Mouse (Mus musculus) olfactory bulb, adult 2 months (tissue): ENCODE measurements around the gene Muc13. TPM values are rescaled to one million over a fixed set of nuclear protein-coding genes. Genes with fewer than 3 reads are reported as not detected.

Experiments used
- H3K27ac ChIP-seq: fragments of 200-500 bp; 2 replicates; pipeline ENCODE4 v1.5.1; 2012; ENCODE audit warnings: low read depth, low read length; ENCODE audit not compliant: insufficient read depth
- H3K4me1 ChIP-seq: fragments of 200-500 bp; 2 replicates; pipeline ENCODE4 v1.6.1; 2012; ENCODE audit warnings: low read length; ENCODE audit not compliant: control insufficient read depth, insufficient read depth
- H3K4me3 ChIP-seq: fragments of 200-500 bp; 2 replicates; pipeline ENCODE4 v1.5.1; 2012; ENCODE audit warnings: mild to moderate bottlenecking, low read depth, low read length, moderate library complexity; ENCODE audit not compliant: insufficient read depth
- CTCF ChIP-seq: fragments of 200-500 bp; IDR thresholded peaks from 2 replicates; pipeline ENCODE4 v1.5.1; 2012; ENCODE audit warnings: low read depth, mild to moderate bottlenecking, low read length, moderate library complexity; ENCODE audit not compliant: insufficient read depth
- POLR2A ChIP-seq: fragments of 200-500 bp; IDR thresholded peaks from 2 replicates; pipeline ENCODE4 v1.6.1; 2012; ENCODE audit warnings: mild to moderate bottlenecking, low read depth, low read length, moderate library complexity; ENCODE audit not compliant: insufficient read depth
- WGBS: fragments of 180-500 bp; shearing (Covaris S2); methylation state at CpG from one replicate; pipeline ENCODE4 v1.1.7; 2018; 5-methylcytosine and 5-hydroxymethylcytosine counted together
- polyA plus RNA-seq: library from polyadenylated mRNA; stranded (reverse); fragments of >200 nt; gene quantifications from 2 replicates; pipeline ENCODE4 v1.2.4, GENCODE M21; 2012; ENCODE audit warnings: low replicate concordance; ENCODE audit not compliant: missing spikeins, insufficient read depth, insufficient read length

Gene Muc13
- polyA plus RNA-seq, 1 experiment, result not detected

DNA sequence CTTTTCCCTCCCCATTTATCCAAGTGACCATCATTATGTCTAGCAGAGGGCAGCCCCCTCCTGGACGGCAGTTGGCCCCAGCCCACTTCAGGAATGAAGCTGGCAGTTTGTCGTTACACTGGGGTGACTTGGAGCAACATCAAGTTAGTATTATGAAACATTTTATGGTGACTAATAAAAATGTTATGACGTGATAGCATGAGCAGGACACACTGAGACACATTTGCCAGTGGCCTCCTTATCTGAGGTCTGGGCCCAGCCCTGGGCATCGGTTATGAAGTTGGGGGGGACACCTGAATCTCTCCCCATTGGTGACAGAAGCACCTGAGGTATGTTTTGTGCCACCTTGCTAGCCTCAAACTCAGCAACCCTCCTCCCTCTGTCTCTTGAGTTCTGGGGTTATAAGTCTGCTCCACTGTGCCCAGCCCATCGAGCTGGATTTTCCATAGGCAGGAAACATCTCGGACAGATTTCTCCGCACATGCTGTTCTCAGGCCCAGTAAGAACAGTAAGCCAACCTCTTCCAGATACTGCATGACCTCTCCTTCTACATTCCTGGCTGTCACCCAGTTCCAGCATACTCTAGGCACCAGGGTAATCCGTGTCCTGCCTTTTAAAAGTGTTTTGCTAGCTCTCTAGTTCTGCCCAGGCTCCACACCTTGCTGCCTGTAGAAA lies 40.8 kb upstream of the Muc13 start:
- WGBS, result 86% methylated on average over 8 of the region's 8 CpGs
- Histone ChIP-seq H3K4me3 (no peak overlapping the region), H3K27ac (no peak overlapping the region), H3K4me1 (0 out of 2 replicates have a peak, but pooled peaks cover 9% of the 10 kb centered on the region)
- TF ChIP-seq POLR2A (no peak), CTCF (no peak)

GRCm38 (mm10) chr16:33755293-33755692 lies 38.5 kb upstream of the Muc13 start:
- 54% methylated on average over 8 of the region's 8 CpGs for WGBS
- 0 out of 2 replicates have a peak overlapping the region, but pooled peaks have one; percentile 0 for H3K4me3 ChIP-seq
- TF ChIP-seq POLR2A, result no peak
- TF ChIP-seq CTCF, result no peak
- 0 out of 2 replicates have a peak, but pooled peaks cover 9% of the 10 kb centered on the region for H3K4me1 ChIP-seq
- no peak overlapping the region for H3K27ac ChIP-seq

- TF ChIP-seq POLR2A, result no peak
- 63% methylated on average over 16 of the region's 16 CpGs for WGBS
- H3K4me3 ChIP-seq, result no peak overlapping the region
- H3K4me1 ChIP-seq, result peaks cover 9% of the 10 kb centered on the region; the same call in 1 of the 2 replicates
- no peak overlapping the region for H3K27ac ChIP-seq
Observed at GRCm38 (mm10) chr16:33755961-33756360, 37.9 kb upstream of the Muc13 start.

DNA sequence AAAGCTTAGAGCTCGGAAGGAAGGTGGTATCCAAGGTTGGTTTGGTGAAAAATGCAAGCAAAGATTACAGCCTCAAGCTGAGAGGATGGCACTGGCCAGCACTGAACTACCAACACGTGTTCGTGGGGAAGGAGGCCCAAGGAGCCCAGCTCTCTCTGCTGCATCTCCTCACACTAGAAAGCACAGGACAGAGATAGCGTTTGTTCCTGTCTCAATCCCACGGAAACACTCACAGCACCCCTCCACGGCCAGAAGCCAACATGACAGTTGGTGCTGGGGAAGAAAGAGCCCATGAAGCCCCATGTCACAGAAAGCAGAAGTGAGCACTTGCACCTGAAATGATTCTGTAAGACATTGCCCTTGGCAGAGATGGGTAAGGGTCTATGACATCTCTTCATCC lies 37.4 kb upstream of the Muc13 start:
- 58% methylated on average over 6 of the region's 6 CpGs for WGBS
- no peak for TF ChIP-seq CTCF
- Histone ChIP-seq H3K27ac (no peak overlapping the region), H3K4me3 (no peak overlapping the region), H3K4me1 (peaks cover 9% of the 10 kb centered on the region; the same call in 1 of the 2 replicates)

DNA sequence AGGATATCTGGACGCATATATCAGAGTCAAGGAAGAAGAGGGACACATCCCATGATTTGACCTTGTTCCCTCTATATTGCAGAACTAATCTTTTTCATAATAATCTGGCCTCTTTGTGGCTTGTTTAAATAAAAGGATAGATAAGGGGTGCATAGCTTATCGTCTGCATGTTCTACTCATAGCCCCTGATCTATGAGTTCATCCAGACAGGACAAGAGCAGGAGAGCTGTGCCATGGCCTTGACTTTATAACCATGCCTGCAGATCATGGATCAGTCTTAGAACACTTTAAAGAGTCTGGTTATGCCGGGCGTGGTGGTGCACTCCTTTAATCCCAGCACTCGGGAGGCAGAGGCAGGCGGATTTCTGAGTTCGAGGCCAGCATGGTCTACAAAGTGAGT lies 34.6 kb upstream of the Muc13 start:
- WGBS, result 95% methylated on average over 7 of the region's 7 CpGs
- TF ChIP-seq CTCF (no peak), POLR2A (no peak)
- Histone ChIP-seq H3K27ac (no peak overlapping the region), H3K4me3 (no peak overlapping the region), H3K4me1 (peaks cover 9% of the 10 kb centered on the region; the same call in 1 of the 2 replicates)

GRCm38 (mm10) chr16:33760542-33760941 lies 33.3 kb upstream of the Muc13 start:
- peaks cover 4% of the 10 kb centered on the region; the same call in 1 of the 2 replicates for H3K4me1 ChIP-seq
- 79% methylated on average over 5 of the region's 5 CpGs for WGBS
- TF ChIP-seq POLR2A (no peak), CTCF (no peak)
- no peak overlapping the region for H3K4me3 ChIP-seq
- H3K27ac ChIP-seq, result no peak overlapping the region

DNA sequence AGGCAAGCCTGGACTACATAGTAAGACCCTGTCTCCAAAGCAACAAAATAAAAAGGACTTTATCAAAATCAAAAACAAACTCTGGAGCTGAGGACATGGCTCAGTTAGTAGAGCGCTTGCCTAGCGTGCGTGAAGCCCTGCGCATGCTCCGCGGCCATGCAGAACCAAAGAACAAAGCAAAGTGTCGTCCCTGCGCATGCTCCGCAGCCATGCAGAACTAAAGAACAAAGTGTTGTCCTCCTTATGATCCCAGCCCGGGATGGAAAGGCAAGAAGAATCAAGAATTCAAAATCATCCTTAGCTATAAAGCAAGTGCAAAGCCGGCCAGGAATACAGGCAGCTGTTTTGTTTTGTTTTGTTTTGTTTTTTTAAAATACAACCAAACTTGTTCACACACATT lies 32.8 kb upstream of the Muc13 start:
- no peak overlapping the region for H3K27ac ChIP-seq
- no peak overlapping the region for H3K4me3 ChIP-seq
- WGBS, result 86% methylated on average over 11 of the region's 11 CpGs
- TF ChIP-seq CTCF (no peak), POLR2A (no peak)
- H3K4me1 ChIP-seq, result peaks cover 1% of the 10 kb centered on the region; the same call in 1 of the 2 replicates

GRCm38 (mm10) chr16:33764501-33765193 lies 29.2 kb upstream of the Muc13 start:
- no peak overlapping the region for H3K27ac ChIP-seq
- no peaks in the 10 kb centered on the region; the same call in 1 of the 2 replicates for H3K4me1 ChIP-seq
- no peak overlapping the region for H3K4me3 ChIP-seq
- 30% methylated on average over 12 of the region's 12 CpGs for WGBS
- no peak for TF ChIP-seq POLR2A
- TF ChIP-seq CTCF, result no peak

GRCm38 (mm10) chr16:33765477-33765876 lies 28.4 kb upstream of the Muc13 start:
- no peak overlapping the region for H3K4me3 ChIP-seq
- no peak overlapping the region for H3K27ac ChIP-seq
- no peaks in the 10 kb centered on the region; the same call in 1 of the 2 replicates for H3K4me1 ChIP-seq
- 95% methylated on average over 2 of the region's 2 CpGs for WGBS
- TF ChIP-seq POLR2A, result no peak
- TF ChIP-seq CTCF, result no peak

- TF ChIP-seq CTCF, result no peak
- no peak for TF ChIP-seq POLR2A
- 90% methylated on average over 12 of the region's 12 CpGs for WGBS
- Histone ChIP-seq H3K4me3 (no peak overlapping the region), H3K27ac (no peak overlapping the region), H3K4me1 (no peaks in the 10 kb centered on the region)
Observed at GRCm38 (mm10) chr16:33766309-33766708, 27.5 kb upstream of the Muc13 start.
